Mouse (Mus musculus) left cerebral cortex, adult 8-10 months (tissue): ENCODE data around the gene Hnrnpc. TPM values are rescaled to one million over a fixed set of nuclear protein-coding genes. Genes with fewer than 3 reads are reported as not detected.

Experiments
- DNase-seq, 2 experiments: peaks; one replicate each; pipeline ENCODE4 v3.0.0; 2022; ENCODE audit warnings: low spot score in 2 of 2
- total RNA-seq, 4 experiments: library from RNA; stranded (reverse); gene quantifications; 2 replicates each; pipeline ENCODE4 v1.2.4; 2022

Hnrnpc gene
- total RNA-seq, 4 experiments from 2014 or later = 182 to 218 (median 204) TPM

GRCm38 (mm10) chr14:52026342-52026741, 77.5 kb downstream of the Hnrnpc start:
- no peak for DNase-seq

GRCm38 (mm10) chr14:52024133-52024532, 79.7 kb downstream of the Hnrnpc start:
- DNase-seq = no peak

Other genes with a start within 250 kb of the Hnrnpc start
- gene Mettl17, start 219.2 kb downstream of the Hnrnpc start, total RNA-seq = 10 to 100 TPM; 26.5 to 30.4 (median 28.4) TPM
- 1 to 10 TPM; 3.2 to 5.3 (median 3.8) TPM for gene Slc39a2, start 211.1 kb downstream of the Hnrnpc start, total RNA-seq
- 100 to 1,000 TPM; 798 to 932 (median 862) TPM for gene Ndrg2, start 189.9 kb downstream of the Hnrnpc start, total RNA-seq
- gene Tppp2, start 185.6 kb downstream of the Hnrnpc start, total RNA-seq = not detected
- gene Rnase13, start 181.3 kb downstream of the Hnrnpc start, total RNA-seq = not detected
- gene Arhgef40, start 119.3 kb downstream of the Hnrnpc start, total RNA-seq = 10 to 100 TPM; 28.0 to 39.5 (median 32.9) TPM
- under 1 TPM in 2 of 4 experiments, not detected in 2; 0.51 to 0.59 TPM for gene Tmem253, start 88.4 kb downstream of the Hnrnpc start, total RNA-seq
- gene Zfp219, start 83.3 kb downstream of the Hnrnpc start, total RNA-seq = 10 to 100 TPM; 35.8 to 44.1 (median 42.2) TPM
- not detected for gene Olfr221, start 61.6 kb downstream of the Hnrnpc start, total RNA-seq
- 1 to 10 TPM in 3 of 4 experiments, under 1 TPM in 1; 0.91 to 3.1 (median 2.6) TPM for gene Rpgrip1, start 6.7 kb upstream of the Hnrnpc start, total RNA-seq
- 10 to 100 TPM; 59.0 to 62.8 (median 60.4) TPM for gene Supt16, start 93.4 kb upstream of the Hnrnpc start, total RNA-seq
- gene Chd8, start 153.8 kb upstream of the Hnrnpc start, total RNA-seq = 100 to 1,000 TPM; 103 to 130 (median 111) TPM
- 10 to 100 TPM; 57.5 to 72.6 (median 62.7) TPM for gene Tox4, start 175.1 kb upstream of the Hnrnpc start, total RNA-seq
- gene Rab2b, start 175.5 kb upstream of the Hnrnpc start, total RNA-seq = 10 to 100 TPM; 34.9 to 41.4 (median 38.6) TPM
- gene Mettl3, start 201.1 kb upstream of the Hnrnpc start, total RNA-seq = 10 to 100 TPM; 30.0 to 35.0 (median 32.4) TPM
- 10 to 100 TPM; 36.6 to 43.7 (median 40.9) TPM for gene Sall2, start 224.7 kb upstream of the Hnrnpc start, total RNA-seq